Mouse (Mus musculus): ENCODE measurements around the gene Fam129b. TPM values are rescaled to one million over a fixed set of nuclear protein-coding genes. Genes with fewer than 3 reads are reported as not detected.
"Not testable (repeated sequence)": the region's sequence is repeated elsewhere in the genome, so short reads cannot be mapped to it uniquely, and the experiment has no call there.

Gene Fam129b
- polyA plus RNA-seq, 1 experiment from 2014 or later = 44.9 TPM

DNA sequence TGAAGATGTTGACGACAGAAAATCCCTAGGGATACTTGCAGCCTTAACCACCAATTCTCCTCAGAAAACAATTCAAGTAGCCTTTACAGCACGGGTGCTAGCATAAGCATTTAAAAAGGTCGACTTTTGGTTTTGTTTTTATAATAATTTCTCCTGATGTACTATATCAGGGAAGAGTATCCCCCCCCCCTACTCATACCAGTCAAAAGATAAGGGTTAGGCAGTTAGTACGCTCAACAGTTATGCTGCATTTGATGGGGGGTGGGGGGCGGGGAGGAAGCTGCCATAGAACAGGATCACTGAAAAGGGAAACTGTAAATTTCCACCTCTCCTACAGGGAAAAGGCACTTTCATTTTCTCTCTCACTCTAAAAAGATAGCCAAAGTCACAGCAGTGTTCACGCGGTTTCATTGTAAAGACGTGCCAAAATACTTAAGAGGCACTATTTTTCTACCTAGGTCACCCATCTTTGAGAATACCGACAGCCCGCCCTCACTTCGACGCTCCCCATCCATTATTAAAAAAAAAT, 30.3 kb upstream of the Fam129b start:
- peaks cover 16% of the 10 kb centered on the region for H3K4me1 ChIP-seq (ENCODE audit: control insufficient read depth, insufficient read depth, low read length)
- peak overlapping the region; percentile 87 for H3K9ac ChIP-seq (ENCODE audit: low read length)
- 5% methylated on average over 12 of the region's 12 CpGs for WGBS
- H3K36me3 ChIP-seq (ENCODE audit: control insufficient read depth, insufficient read depth) = no peaks in the 10 kb centered on the region
- peak overlapping the region; percentile 88 for H3K27ac ChIP-seq (ENCODE audit: low read length)
- H3K9me3 ChIP-seq (replicated peaks; ENCODE audit: control insufficient read depth, low read length) = no peaks in the 10 kb centered on the region
- H3K4me3 ChIP-seq (ENCODE audit: low read length) = peak overlapping the region; percentile 77
- H3K27me3 ChIP-seq (ENCODE audit: control insufficient read depth, insufficient read depth, low read length) = no peaks in the 10 kb centered on the region
- peak overlapping the region; percentile 85 for H3K4me2 ChIP-seq (ENCODE audit: low read depth, low read length)
- ATAC-seq (replicated peaks; ENCODE audit: extremely low read depth, insufficient read depth, low FRiP score) = no peak

GRCm38 (mm10) chr2:32846101-32846804, 29.7 kb upstream of the Fam129b start:
- H3K27ac ChIP-seq (ENCODE audit: low read length) = peak overlapping the region; percentile 88
- under 1% methylated on average over 32 of the region's 33 CpGs for WGBS
- no peaks in the 10 kb centered on the region for H3K9me3 ChIP-seq (replicated peaks; ENCODE audit: control insufficient read depth, low read length)
- peak overlapping the region; percentile 85 for H3K4me2 ChIP-seq (ENCODE audit: low read depth, low read length)
- no peaks in the 10 kb centered on the region for H3K27me3 ChIP-seq (ENCODE audit: control insufficient read depth, insufficient read depth, low read length)
- H3K9ac ChIP-seq (ENCODE audit: low read length) = peak overlapping the region; percentile 87
- ATAC-seq (replicated peaks; ENCODE audit: extremely low read depth, insufficient read depth, low FRiP score) = peak; percentile 28
- peak overlapping the region; percentile 77 for H3K4me3 ChIP-seq (ENCODE audit: low read length)
- no peaks in the 10 kb centered on the region for H3K36me3 ChIP-seq (ENCODE audit: control insufficient read depth, insufficient read depth)
- H3K4me1 ChIP-seq (ENCODE audit: control insufficient read depth, insufficient read depth, low read length) = peaks cover 16% of the 10 kb centered on the region

DNA sequence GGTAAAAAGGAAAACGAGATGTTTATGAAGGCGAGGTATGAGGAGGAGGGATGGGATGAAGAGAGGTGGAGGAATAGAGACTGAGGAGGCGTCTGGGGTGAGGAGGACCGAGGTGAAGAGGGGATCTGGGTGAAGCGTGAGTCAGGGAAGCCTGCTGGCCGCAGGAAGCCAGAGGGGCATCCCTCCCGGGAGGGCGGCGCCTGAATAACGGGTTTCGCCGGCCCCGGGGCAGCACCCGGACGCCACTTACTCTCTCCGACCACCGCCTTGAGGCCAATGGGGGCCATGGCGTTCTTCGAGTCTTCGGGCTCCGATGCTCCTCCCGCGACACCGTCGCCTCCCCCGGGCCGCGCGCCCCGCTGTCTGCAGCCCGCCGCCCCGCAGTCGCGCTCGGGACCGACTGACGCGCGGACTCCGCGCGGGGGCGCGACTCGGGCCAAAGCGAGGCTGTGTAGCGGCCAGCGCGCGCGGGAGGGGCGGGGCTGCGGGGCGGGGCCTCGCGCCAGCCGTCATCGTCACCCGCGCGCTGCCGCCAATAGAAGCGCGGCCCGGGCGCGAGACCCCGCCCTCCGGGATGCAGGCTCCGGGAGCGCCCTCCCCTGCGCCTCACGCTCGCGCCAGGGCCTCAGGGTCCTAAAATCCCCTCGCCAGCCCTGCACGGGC, 29.0 kb upstream of the Fam129b start, which contains the start of gene Stxbp1:
Gene Stxbp1 (minus strand): TSS at position 441 of the 663 bp plus-strand sequence.
- WGBS = under 1% methylated on average over 73 of the region's 78 CpGs
- Histone ChIP-seq H3K27me3 (ENCODE audit: control insufficient read depth, insufficient read depth, low read length) (peaks cover 6% of the 10 kb centered on the region; the same call in 1 of the 2 replicates), H3K27ac (ENCODE audit: low read length) (peak within 1 kb of the TSS; percentile 88), H3K36me3 (ENCODE audit: control insufficient read depth, insufficient read depth) (no peaks in the 10 kb centered on the region), H3K4me3 (ENCODE audit: low read length) (peak within 1 kb of the TSS; percentile 77), H3K9ac (ENCODE audit: low read length) (peak within 1 kb of the TSS; percentile 87), H3K9me3 (replicated peaks; ENCODE audit: control insufficient read depth, low read length) (no peaks in the 10 kb centered on the region), H3K4me1 (ENCODE audit: control insufficient read depth, insufficient read depth, low read length) (peaks cover 16% of the 10 kb centered on the region), H3K4me2 (ENCODE audit: low read depth, low read length) (peak within 1 kb of the TSS; percentile 85)
- ATAC-seq (replicated peaks; ENCODE audit: extremely low read depth, insufficient read depth, low FRiP score) = peak; percentile 92

DNA sequence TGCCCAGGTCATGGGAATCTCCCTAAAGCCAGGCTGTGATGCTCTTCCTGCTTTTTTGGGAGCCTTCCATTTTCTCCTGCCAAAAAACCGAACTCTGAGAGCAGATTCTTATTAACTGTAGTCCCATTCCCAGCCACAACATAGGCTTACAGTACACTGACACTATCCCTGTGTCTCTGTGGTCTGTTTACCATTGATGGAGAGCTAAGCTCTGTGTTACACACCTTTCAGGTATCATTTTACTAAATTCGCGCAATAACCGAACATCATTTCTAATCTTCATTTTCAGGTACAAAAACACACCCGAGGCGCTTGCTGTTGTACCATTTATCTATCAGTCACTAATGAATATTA, 28.5 kb upstream of the Fam129b start:
- peak; percentile 10; the same call in 1 of the 2 replicates for ATAC-seq (replicated peaks; ENCODE audit: extremely low read depth, insufficient read depth, low FRiP score)
- peaks cover 16% of the 10 kb centered on the region for H3K4me1 ChIP-seq (ENCODE audit: control insufficient read depth, insufficient read depth, low read length)
- H3K4me2 ChIP-seq (ENCODE audit: low read depth, low read length) = peak overlapping the region; percentile 85
- peaks cover 11% of the 10 kb centered on the region; the same call in 1 of the 2 replicates for H3K27me3 ChIP-seq (ENCODE audit: control insufficient read depth, insufficient read depth, low read length)
- peak overlapping the region; percentile 77 for H3K4me3 ChIP-seq (ENCODE audit: low read length)
- WGBS = 46% methylated on average over 6 of the region's 6 CpGs
- H3K9me3 ChIP-seq (replicated peaks; ENCODE audit: control insufficient read depth, low read length) = no peaks in the 10 kb centered on the region
- H3K36me3 ChIP-seq (ENCODE audit: control insufficient read depth, insufficient read depth) = no peaks in the 10 kb centered on the region
- H3K27ac ChIP-seq (ENCODE audit: low read length) = no peak overlapping the region
- H3K9ac ChIP-seq (ENCODE audit: low read length) = no peak overlapping the region; the same call in 1 of the 2 replicates

DNA sequence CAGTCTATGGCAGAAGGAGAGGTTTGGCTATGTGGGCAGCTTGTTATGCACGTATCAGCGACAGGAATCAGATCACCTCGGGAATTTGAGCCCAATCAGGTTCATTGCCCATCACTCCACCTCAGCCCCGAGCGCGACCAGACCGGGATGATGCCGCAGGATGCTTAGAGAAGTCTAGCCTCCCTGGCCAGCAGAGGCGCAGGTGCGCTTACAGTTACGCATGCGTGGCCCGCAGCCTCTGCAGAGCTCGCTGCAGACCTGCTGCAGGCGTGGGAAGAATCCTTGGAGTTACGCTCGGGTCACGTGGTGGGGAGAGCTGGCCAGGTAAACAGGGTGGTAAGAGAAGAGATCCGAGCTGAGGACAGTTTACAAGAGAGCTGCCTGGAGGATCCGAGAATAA, 23.8 kb upstream of the Fam129b start:
- Histone ChIP-seq H3K27me3 (ENCODE audit: control insufficient read depth, insufficient read depth, low read length) (peaks cover 14% of the 10 kb centered on the region; the same call in 1 of the 2 replicates), H3K9me3 (replicated peaks; ENCODE audit: control insufficient read depth, low read length) (no peaks in the 10 kb centered on the region), H3K27ac (ENCODE audit: low read length) (no peak overlapping the region), H3K4me2 (ENCODE audit: low read depth, low read length) (0 out of 2 replicates have a peak overlapping the region, but pooled peaks have one; percentile 23), H3K4me1 (ENCODE audit: control insufficient read depth, insufficient read depth, low read length) (peaks cover 4% of the 10 kb centered on the region; the same call in 1 of the 2 replicates), H3K4me3 (ENCODE audit: low read length) (no peak overlapping the region), H3K9ac (ENCODE audit: low read length) (no peak overlapping the region), H3K36me3 (ENCODE audit: control insufficient read depth, insufficient read depth) (no peaks in the 10 kb centered on the region)
- 2% methylated on average over 20 of the region's 20 CpGs for WGBS
- no peak for ATAC-seq (replicated peaks; ENCODE audit: extremely low read depth, insufficient read depth, low FRiP score)

DNA sequence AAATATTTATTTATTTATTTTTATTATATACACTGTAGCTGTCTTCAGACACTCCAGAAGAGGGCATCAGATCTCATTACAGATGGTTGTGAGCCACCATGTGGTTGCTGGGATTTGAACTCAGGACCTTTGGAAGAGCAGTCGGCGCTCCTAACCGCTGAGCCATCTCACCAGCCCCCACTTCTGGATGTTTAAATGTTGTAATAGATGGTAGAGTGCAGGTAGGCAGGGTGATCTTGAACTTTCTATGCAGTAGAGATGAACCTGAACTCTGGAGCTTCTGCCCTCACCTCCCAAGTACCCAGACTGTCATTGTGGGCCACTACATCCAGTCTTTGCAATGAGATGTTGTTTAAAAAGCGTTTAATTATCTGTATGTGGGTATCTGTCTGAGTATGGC, 22.2 kb upstream of the Fam129b start:
- H3K9ac ChIP-seq (ENCODE audit: low read length) = not testable (repeated sequence)
- WGBS = 65% methylated on average over 4 of the region's 4 CpGs
- H3K27me3 ChIP-seq (ENCODE audit: control insufficient read depth, insufficient read depth, low read length) = peaks cover 14% of the 10 kb centered on the region; the same call in 1 of the 2 replicates

DNA sequence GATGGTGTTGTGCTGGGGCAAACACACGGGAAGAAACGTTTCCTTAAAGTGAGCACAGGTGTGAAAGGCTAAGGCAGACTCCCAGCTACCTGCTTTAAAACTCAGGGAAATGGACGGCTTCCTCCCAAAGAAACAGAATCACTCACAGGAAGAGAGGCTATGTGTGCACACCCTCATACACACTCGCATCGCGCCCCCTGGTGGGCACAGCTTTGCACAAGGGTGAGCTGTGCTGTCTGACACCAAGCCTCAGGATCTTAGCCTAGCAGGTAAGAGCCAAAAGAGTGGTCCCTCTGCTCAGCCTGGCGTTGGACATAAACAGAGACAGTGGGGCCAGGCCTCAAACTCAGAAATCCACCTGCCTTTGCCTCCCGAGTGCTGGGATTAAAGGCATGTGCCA, 21.7 kb upstream of the Fam129b start:
- 3% methylated on average over 8 of the region's 8 CpGs for WGBS

More for the DNA sequence above, 22.2 kb upstream of the Fam129b start:
- H3K4me3 ChIP-seq (ENCODE audit: low read length); H3K27ac ChIP-seq (ENCODE audit: low read length); H3K4me2 ChIP-seq (ENCODE audit: low read depth, low read length); H3K4me1 ChIP-seq (ENCODE audit: control insufficient read depth, insufficient read depth, low read length); H3K36me3 ChIP-seq (ENCODE audit: control insufficient read depth, insufficient read depth); H3K9me3 ChIP-seq (replicated peaks; ENCODE audit: control insufficient read depth, low read length); ATAC-seq (replicated peaks; ENCODE audit: extremely low read depth, insufficient read depth, low FRiP score): not testable (repeated sequence)

GRCm38 (mm10) chr2:32855046-32855785, 20.7 kb upstream of the Fam129b start:
- no peak overlapping the region for H3K4me2 ChIP-seq (ENCODE audit: low read depth, low read length)
- no peak overlapping the region for H3K9ac ChIP-seq (ENCODE audit: low read length)
- H3K27me3 ChIP-seq (ENCODE audit: control insufficient read depth, insufficient read depth, low read length) = peaks cover 14% of the 10 kb centered on the region; the same call in 1 of the 2 replicates
- no peaks in the 10 kb centered on the region for H3K36me3 ChIP-seq (ENCODE audit: control insufficient read depth, insufficient read depth)
- H3K27ac ChIP-seq (ENCODE audit: low read length) = no peak overlapping the region
- ATAC-seq (replicated peaks; ENCODE audit: extremely low read depth, insufficient read depth, low FRiP score) = no peak
- WGBS = 58% methylated on average over 7 of the region's 7 CpGs
- H3K4me3 ChIP-seq (ENCODE audit: low read length) = no peak overlapping the region
- no peaks in the 10 kb centered on the region for H3K9me3 ChIP-seq (replicated peaks; ENCODE audit: control insufficient read depth, low read length)
- H3K4me1 ChIP-seq (ENCODE audit: control insufficient read depth, insufficient read depth, low read length) = no peaks in the 10 kb centered on the region

More for the DNA sequence above, 21.7 kb upstream of the Fam129b start:
- Histone ChIP-seq H3K4me2 (ENCODE audit: low read depth, low read length) (no peak overlapping the region), H3K9me3 (replicated peaks; ENCODE audit: control insufficient read depth, low read length) (no peaks in the 10 kb centered on the region), H3K27me3 (ENCODE audit: control insufficient read depth, insufficient read depth, low read length) (peaks cover 14% of the 10 kb centered on the region; the same call in 1 of the 2 replicates), H3K9ac (ENCODE audit: low read length) (no peak overlapping the region), H3K36me3 (ENCODE audit: control insufficient read depth, insufficient read depth) (no peaks in the 10 kb centered on the region), H3K4me3 (ENCODE audit: low read length) (no peak overlapping the region), H3K27ac (ENCODE audit: low read length) (no peak overlapping the region), H3K4me1 (ENCODE audit: control insufficient read depth, insufficient read depth, low read length) (no peaks in the 10 kb centered on the region)
- ATAC-seq (replicated peaks; ENCODE audit: extremely low read depth, insufficient read depth, low FRiP score) = peak; percentile 79; the same call in 1 of the 2 replicates
